Mouse (Mus musculus) bone marrow macrophage, adult 2 months (primary cell): ENCODE measurements around the gene Ift46. TPM values are rescaled to one million over a fixed set of nuclear protein-coding genes. Genes with fewer than 3 reads are reported as not detected.

Source experiments
- H3K27ac ChIP-seq: 2 replicates; pipeline ENCODE4 v1.5.1; 2012; ENCODE audit warnings: low read depth, low read length; ENCODE audit not compliant: insufficient read depth
- H3K4me1 ChIP-seq: 2 replicates; pipeline ENCODE4 v1.6.1; 2012; ENCODE audit warnings: low read length; ENCODE audit not compliant: control insufficient read depth, insufficient read depth
- H3K4me3 ChIP-seq: 2 replicates; pipeline ENCODE4 v1.5.1; 2012; ENCODE audit warnings: mild to moderate bottlenecking, low read length, moderate library complexity; ENCODE audit not compliant: insufficient read depth
- CTCF ChIP-seq: IDR thresholded peaks from 2 replicates; pipeline ENCODE4 v1.5.1; 2012; ENCODE audit warnings: low read depth, mild to moderate bottlenecking, low read length, moderate library complexity
- POLR2A ChIP-seq: IDR thresholded peaks from 2 replicates; pipeline ENCODE4 v1.6.1; 2012; ENCODE audit warnings: mild to moderate bottlenecking, low read depth, low read length, borderline replicate concordance
- polyA plus RNA-seq: library from polyadenylated mRNA; stranded (reverse); fragments of >200 nt; gene quantifications from 2 replicates; pipeline ENCODE4 v1.2.4, GENCODE M21; 2012; ENCODE audit not compliant: missing spikeins, insufficient read depth, insufficient read length

Ift46 gene
- polyA plus RNA-seq, 1 experiment: 86.7 TPM

DNA sequence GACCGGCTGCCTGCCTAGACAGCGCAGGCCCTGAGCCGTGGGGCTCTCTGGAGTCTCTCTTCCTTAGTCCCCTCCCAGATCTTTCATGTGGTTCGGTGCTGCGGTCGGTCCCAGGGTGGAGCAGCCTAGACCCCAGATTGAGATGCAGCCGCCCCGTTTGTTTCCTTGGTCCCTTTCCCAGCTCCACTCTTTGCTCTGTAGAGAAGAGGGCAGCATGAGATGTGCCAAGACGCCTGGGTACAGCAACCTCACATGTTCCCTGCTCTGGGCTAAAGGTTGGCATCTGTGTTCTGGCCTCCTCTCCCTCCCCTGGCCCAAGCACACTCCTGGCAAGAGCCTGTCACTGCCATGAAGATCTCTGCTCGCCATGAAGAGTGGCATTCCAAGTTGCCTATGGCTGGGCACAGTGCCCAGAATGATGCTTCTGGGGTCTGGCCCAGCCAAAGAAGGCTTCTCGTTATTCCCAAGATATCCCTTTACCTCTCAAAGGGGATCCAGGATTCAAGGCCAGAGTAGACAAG lies 44.1 kb upstream of the Ift46 start:
- peaks cover 37% of the 10 kb centered on the region for H3K4me1 ChIP-seq
- H3K27ac ChIP-seq: no peak overlapping the region
- no peak overlapping the region for H3K4me3 ChIP-seq
- TF ChIP-seq POLR2A (no peak), CTCF (no peak)

DNA sequence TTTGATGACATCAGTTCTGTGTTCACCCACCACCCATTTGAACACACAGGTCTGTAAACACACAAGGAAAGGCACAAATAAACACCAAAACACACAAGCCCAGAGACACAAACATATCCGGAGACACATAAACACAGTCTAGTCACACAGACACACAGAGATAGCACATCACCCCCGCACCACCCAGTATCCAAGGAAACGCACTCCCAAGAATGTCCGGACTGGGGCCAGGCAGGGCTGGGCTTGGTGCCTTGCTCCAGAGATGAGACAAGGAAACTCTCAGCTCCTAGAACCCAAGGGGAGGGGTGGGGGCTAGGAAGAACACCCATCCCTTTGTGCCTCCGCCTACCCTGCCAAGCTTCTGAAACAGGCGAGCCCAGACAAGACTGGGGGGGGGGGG lies 43.5 kb upstream of the Ift46 start:
- H3K27ac ChIP-seq: no peak overlapping the region
- H3K4me1 ChIP-seq: peaks cover 37% of the 10 kb centered on the region
- TF ChIP-seq POLR2A (no peak), CTCF (no peak)
- H3K4me3 ChIP-seq: no peak overlapping the region

DNA sequence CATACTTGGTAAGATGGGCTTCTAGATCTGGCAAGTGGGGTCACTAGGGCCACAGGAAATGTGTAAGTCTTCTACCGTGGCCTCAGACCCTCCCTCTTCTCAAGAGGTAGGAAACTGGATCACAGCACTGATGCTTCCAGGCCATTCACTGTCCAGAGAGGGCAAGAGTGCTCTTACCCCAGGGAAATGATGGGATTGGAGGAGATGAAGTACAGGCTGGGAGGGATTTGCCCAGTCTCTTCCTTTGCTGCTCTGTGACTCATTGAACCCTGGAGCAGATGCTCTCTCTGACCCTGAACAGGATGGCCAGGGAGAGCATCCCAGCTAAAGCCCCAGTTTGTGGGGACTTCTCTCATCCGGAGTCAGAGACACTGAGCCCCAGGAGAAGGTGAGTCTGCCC lies 43.0 kb upstream of the Ift46 start:
- no peak overlapping the region for H3K27ac ChIP-seq
- peaks cover 37% of the 10 kb centered on the region for H3K4me1 ChIP-seq
- TF ChIP-seq POLR2A: no peak
- no peak for TF ChIP-seq CTCF
- no peak overlapping the region for H3K4me3 ChIP-seq

DNA sequence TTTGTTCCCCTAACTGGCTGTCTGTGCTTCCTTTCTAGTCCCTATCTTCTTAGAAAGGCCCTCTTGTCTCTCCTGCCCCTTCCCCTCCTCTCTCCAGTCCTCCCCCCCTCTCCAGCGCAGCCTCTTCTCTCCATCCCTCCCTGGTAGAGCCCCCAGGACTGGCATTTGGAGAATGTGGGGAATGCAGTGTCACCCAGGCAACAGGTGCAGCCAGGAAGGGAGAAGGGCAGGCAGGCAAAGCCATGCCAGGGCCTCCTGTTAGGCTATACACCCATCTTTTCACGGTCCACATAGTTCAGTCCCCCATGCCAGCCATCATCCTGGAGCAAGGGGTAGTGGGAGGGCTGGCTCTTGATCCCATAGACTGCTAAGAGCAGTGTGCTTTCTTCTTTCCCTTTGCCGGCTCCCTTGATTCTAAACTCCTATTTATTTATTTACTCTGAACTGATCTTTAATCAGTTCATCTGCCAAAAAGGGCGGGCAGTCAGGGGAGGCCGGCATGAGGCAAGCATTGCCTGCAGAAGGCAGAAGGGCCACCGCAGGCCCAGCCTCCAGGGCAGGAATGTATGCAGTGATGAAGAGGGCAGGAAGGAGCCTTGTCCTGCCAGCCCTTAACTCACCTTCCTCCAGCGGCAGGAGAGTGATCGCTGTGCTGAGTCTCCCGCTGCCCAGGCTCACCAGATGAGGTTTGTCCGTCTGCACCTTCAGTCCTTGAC lies 41.1 kb upstream of the Ift46 start:
- no peak overlapping the region for H3K4me3 ChIP-seq
- TF ChIP-seq POLR2A (no peak), CTCF (no peak)

DNA sequence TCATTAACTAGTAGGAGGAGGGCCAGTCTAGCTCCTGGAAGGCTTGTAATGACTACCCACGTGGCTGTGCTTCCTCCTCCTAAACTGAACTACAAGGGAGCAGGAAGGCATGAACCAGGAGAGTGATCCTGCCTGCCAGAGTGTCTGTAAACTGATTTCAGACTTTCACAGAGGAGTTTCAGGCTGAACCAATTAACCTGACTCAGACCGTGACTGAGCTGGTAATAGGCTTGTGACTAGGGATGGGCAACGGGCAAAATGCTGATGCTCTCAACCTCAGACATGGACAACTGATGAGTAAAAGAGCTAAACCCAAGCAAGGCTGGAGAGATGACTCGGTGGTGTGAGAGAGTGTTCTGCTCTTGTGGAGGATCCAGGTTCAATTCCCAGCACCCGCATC lies 40.3 kb upstream of the Ift46 start:
- H3K4me3 ChIP-seq: no peak overlapping the region
- H3K27ac ChIP-seq: no peak overlapping the region
- TF ChIP-seq CTCF: no peak
- TF ChIP-seq POLR2A: no peak
- H3K4me1 ChIP-seq: peaks cover 25% of the 10 kb centered on the region

More for the DNA sequence above, 41.1 kb upstream of the Ift46 start:
- Histone ChIP-seq H3K4me1 (peaks cover 28% of the 10 kb centered on the region), H3K27ac (no peak overlapping the region)

DNA sequence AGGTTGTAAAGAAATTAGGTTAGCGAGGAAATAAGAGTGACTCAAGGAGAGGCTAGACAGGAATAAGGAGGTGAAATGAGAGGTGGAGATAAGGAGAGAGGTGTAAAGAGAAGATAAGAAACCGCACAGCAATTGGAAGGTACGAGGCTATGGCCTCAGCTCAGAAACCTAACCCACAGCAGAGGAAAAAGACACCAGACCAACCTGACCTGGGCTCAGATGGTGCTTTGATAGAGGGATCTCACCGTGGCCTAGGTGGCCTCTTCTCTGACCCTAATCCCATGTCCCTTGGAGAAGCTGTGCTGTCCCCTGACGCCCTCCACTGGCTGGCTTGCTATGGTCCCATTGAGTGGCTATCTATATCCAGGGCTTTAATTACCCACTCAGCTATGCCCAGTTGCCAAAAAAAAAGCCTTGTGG lies 35.6 kb upstream of the Ift46 start:
- peaks cover 9% of the 10 kb centered on the region for H3K4me1 ChIP-seq
- no peak overlapping the region for H3K4me3 ChIP-seq
- TF ChIP-seq POLR2A (no peak), CTCF (no peak)
- H3K27ac ChIP-seq: no peak overlapping the region

DNA sequence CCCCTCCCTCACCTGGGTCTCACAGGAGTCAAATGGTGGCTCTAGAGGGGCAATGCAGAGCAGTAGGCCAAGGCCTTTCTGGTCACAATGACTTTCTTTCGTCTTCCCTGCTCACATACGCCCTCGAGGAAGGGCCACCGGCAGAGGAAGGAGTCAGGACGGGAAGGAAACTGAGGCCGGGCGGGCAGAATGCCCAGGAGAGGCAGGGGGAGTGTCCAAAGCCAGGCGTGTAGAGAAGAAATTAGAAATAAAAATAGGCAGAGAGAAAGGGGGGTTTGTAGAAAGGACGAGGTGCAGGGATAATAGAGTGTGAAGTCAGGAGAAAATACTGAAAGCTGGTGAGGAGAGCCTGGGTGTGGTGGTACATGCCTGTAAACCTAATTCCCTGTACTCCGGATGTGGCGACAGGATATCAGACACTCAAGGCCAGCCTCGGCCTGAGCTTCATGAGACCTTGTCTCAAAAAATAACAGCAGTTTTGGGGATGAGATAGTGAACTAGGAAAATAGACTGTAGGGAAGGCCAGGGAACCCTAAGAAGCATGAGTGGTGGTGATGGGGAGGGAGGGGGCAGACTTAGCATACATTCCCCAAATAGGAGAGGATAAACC lies 34.7 kb upstream of the Ift46 start:
- Histone ChIP-seq H3K4me3 (no peak overlapping the region), H3K4me1 (peaks cover 2% of the 10 kb centered on the region; the same call in 1 of the 2 replicates), H3K27ac (no peak overlapping the region)
- no peak for TF ChIP-seq CTCF
- no peak for TF ChIP-seq POLR2A

DNA sequence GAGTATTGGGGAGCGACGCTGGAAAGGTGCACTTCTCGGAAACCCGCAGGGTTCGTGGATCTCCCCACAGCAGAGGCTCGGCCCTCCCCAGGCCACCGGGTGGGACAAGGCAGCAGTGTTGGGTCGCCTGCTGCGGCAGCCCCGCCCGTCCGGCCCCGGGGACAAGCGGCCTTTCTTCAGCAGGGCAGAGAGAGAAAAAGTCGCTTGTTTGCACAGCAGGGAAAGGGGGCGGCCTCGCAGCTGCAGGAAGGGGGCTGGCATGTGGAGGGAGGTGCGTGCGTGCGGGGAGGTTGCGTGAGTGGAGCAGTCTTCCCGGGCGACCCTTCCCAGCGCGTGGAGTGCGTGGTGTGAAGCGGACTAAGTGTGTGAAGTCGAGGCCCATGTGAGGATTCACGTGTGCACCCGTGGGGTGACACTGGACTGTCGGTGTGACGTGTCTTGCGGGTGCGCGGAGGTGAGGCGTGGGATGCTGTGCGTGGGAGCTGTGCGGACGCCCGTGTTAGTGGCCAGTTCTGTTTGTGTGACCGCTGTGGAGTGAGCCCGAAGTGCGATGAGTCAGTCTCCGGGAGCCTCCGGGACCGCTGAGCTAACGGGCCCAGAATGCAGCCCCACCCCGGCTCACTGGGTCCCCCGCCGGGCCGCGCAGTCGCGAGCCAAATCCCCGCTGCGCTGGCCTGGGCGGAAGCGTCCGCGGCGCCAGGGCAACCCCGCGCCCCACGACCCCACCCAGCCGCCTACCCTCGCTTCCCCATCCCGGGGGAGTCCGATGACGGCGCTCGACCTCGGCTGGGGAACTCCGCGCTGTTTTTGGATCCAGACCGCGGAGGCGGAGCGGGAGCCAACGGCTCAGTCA lies 33.8 kb upstream of the Ift46 start:
- Histone ChIP-seq H3K4me1 (peaks cover 2% of the 10 kb centered on the region; the same call in 1 of the 2 replicates), H3K4me3 (peak overlapping the region; percentile 59), H3K27ac (no peak overlapping the region)
- TF ChIP-seq CTCF (no peak), POLR2A (no peak)
